In genomic region chr2:33583317-33583716, GRCm38 (mm10) we compare ENCODE assay signal across 10 mouse cellular contexts. TPM values are rescaled to one million over a fixed set of nuclear protein-coding genes. Genes with fewer than 3 reads are reported as not detected.
DNase-seq lines count a peak whose midpoint lies in the region; ATAC-seq and TF ChIP-seq lines count a peak whose summit lies in the region.
"Had no signal": no experiment of that assay in that cellular context is flagged by ENCODE, and none has a peak within 500 bp of the region (broad histone marks: within the 10 kb centered on the region; RNA-seq: fewer than 3 reads in every experiment).

No protein-coding gene starts in this region.

- H3K9me3 ChIP-seq in lung, postnatal 0 days (ENCODE audit: low read length) = no peaks in the 10 kb centered on the region
- H3K9me3 ChIP-seq in hindbrain, embryonic 14.5 days (ENCODE audit: control insufficient read depth, low read length) = no peaks in the 10 kb centered on the region
- H3K9me3 ChIP-seq in neural tube, embryonic 15.5 days (replicated peaks) = no peaks in the 10 kb centered on the region
- H3K9me3 ChIP-seq in forebrain, embryonic 11.5 days (ENCODE audit: control insufficient read depth, low read length) = no peaks in the 10 kb centered on the region

- no peak for TF ChIP-seq POLR2A in cerebellum, adult 2 months (IDR thresholded peaks at IDR 0.05; ENCODE audit: borderline replicate concordance, insufficient read depth, low read length)

- no peak for TF ChIP-seq EP300 in lung, postnatal 0 days (IDR thresholded peaks at IDR 0.05)

- peak; percentile 39; the same call in 1 of the 2 replicates for TF ChIP-seq CTCF in cerebellum, adult 2 months (IDR thresholded peaks at IDR 0.05; ENCODE audit: borderline replicate concordance, insufficient read depth, low read depth, low read length)
- peak; percentile 57 for TF ChIP-seq CTCF in lung, postnatal 0 days (IDR thresholded peaks at IDR 0.05)

- H3K36me3 ChIP-seq in lung, postnatal 0 days (ENCODE audit: insufficient read depth, low read length) = no peaks in the 10 kb centered on the region
- no peaks in the 10 kb centered on the region for H3K36me3 ChIP-seq in hindbrain, embryonic 14.5 days (replicated peaks; ENCODE audit: control insufficient read depth, insufficient read depth)
- H3K36me3 ChIP-seq in neural tube, embryonic 15.5 days = no peaks in the 10 kb centered on the region
- no peaks in the 10 kb centered on the region for H3K36me3 ChIP-seq in forebrain, embryonic 11.5 days (ENCODE audit: control insufficient read depth, insufficient read depth, low read length)

- no peak overlapping the region for H3K4me3 ChIP-seq in cerebellum, adult 2 months (replicated peaks; ENCODE audit: insufficient read depth, low read depth, low read length)
- no peak overlapping the region for H3K4me3 ChIP-seq in lung, postnatal 0 days (ENCODE audit: low read depth, low read length)
- H3K4me3 ChIP-seq in hindbrain, embryonic 14.5 days (replicated peaks; ENCODE audit: low read length) = no peak overlapping the region
- no peak overlapping the region for H3K4me3 ChIP-seq in neural tube, embryonic 15.5 days (replicated peaks)
- no peak overlapping the region for H3K4me3 ChIP-seq in forebrain, embryonic 11.5 days (ENCODE audit: low read depth, low read length)

- no peak overlapping the region for H3K9ac ChIP-seq in lung, postnatal 0 days (replicated peaks; ENCODE audit: low read depth)
- no peak overlapping the region for H3K9ac ChIP-seq in hindbrain, embryonic 14.5 days
- no peak overlapping the region for H3K9ac ChIP-seq in neural tube, embryonic 15.5 days (replicated peaks)
- no peak overlapping the region for H3K9ac ChIP-seq in forebrain, embryonic 11.5 days (ENCODE audit: low read length)

- no peak for ATAC-seq in lung, postnatal 0 days
- ATAC-seq in hindbrain, embryonic 14.5 days (ENCODE audit: low FRiP score) = no peak
- ATAC-seq in neural tube, embryonic 15.5 days (ENCODE audit: low FRiP score) = no peak
- ATAC-seq in forebrain, embryonic 11.5 days (replicated peaks; ENCODE audit: low FRiP score) = no peak

- no peak overlapping the region for H3K4me2 ChIP-seq in lung, postnatal 0 days (replicated peaks; ENCODE audit: low read depth, low read length)
- no peak overlapping the region for H3K4me2 ChIP-seq in hindbrain, embryonic 14.5 days (replicated peaks)
- H3K4me2 ChIP-seq in neural tube, embryonic 15.5 days = no peak overlapping the region
- no peak overlapping the region for H3K4me2 ChIP-seq in forebrain, embryonic 11.5 days (ENCODE audit: low read depth, low read length, severe bottlenecking)

- DNase-seq in cerebellum, adult 2 months = no peak
- no peak for DNase-seq in cerebellum, adult 11-12 months
- DNase-seq in lung, postnatal 0 days (ENCODE audit: low spot score) = peak; percentile 21
- DNase-seq in lung, postnatal 14 days = no peak
- DNase-seq in hindbrain, embryonic 14.5 days (ENCODE audit: low spot score) = no peak
- DNase-seq in forebrain, embryonic 11.5 days (ENCODE audit: low spot score) = no peak
- DNase-seq in layer of hippocampus, adult 9-11 months = no peak
- DNase-seq: adrenal gland, adult 8-10 months; heart, postnatal 10 days had no signal

- no peaks in the 10 kb centered on the region; the same call in 1 of the 2 replicates for H3K27me3 ChIP-seq in cerebellum, adult 2 months (ENCODE audit: control insufficient read depth, insufficient read depth, low read length)
- peaks cover 22% of the 10 kb centered on the region; the same call in 1 of the 2 replicates for H3K27me3 ChIP-seq in lung, postnatal 0 days (replicated peaks; ENCODE audit: insufficient read depth, low read length)
- H3K27me3 ChIP-seq in hindbrain, embryonic 14.5 days (ENCODE audit: control insufficient read depth, insufficient read depth, low read length) = peaks cover 69% of the 10 kb centered on the region
- peaks cover 74% of the 10 kb centered on the region for H3K27me3 ChIP-seq in neural tube, embryonic 15.5 days (replicated peaks)
- H3K27me3 ChIP-seq in forebrain, embryonic 11.5 days (ENCODE audit: control insufficient read depth, insufficient read depth, low read length) = peaks cover 94% of the 10 kb centered on the region

- 18% methylated on average over 4 of the region's 4 CpGs for WGBS in cerebellum, adult 2 months
- 20% methylated on average over 4 of the region's 4 CpGs for WGBS in lung, postnatal 0 days
- WGBS in hindbrain, embryonic 14.5 days = 12% methylated on average over 4 of the region's 4 CpGs
- WGBS in neural tube, embryonic 15.5 days = 10% methylated on average over 4 of the region's 4 CpGs
- 3% methylated on average over 4 of the region's 4 CpGs for WGBS in forebrain, embryonic 11.5 days

- no peak overlapping the region for H3K27ac ChIP-seq in cerebellum, adult 2 months (ENCODE audit: insufficient read depth, low read length)
- no peak overlapping the region for H3K27ac ChIP-seq in lung, postnatal 0 days (ENCODE audit: low read length)
- peak overlapping the region; percentile 68; the same call in 1 of the 2 replicates for H3K27ac ChIP-seq in hindbrain, embryonic 14.5 days
- H3K27ac ChIP-seq in neural tube, embryonic 15.5 days (replicated peaks) = peak overlapping the region; percentile 85
- H3K27ac ChIP-seq in forebrain, embryonic 11.5 days (ENCODE audit: low read depth, low read length) = no peak overlapping the region

- H3K4me1 ChIP-seq in cerebellum, adult 2 months (ENCODE audit: control insufficient read depth, insufficient read depth, low read length) = no peaks in the 10 kb centered on the region
- H3K4me1 ChIP-seq in lung, postnatal 0 days (ENCODE audit: insufficient read depth, low read depth, low read length) = no peaks in the 10 kb centered on the region
- H3K4me1 ChIP-seq in hindbrain, embryonic 14.5 days (replicated peaks; ENCODE audit: control insufficient read depth, insufficient read depth, low read length) = peaks cover 57% of the 10 kb centered on the region
- peaks cover 69% of the 10 kb centered on the region for H3K4me1 ChIP-seq in neural tube, embryonic 15.5 days
- peaks cover 45% of the 10 kb centered on the region for H3K4me1 ChIP-seq in forebrain, embryonic 11.5 days (replicated peaks; ENCODE audit: control insufficient read depth, insufficient read depth, low read length)

RNA-seq across cellular contexts. Expression of gene Lmx1b, which starts 57.0 kb away (rescaled TPM):
- polyA plus RNA-seq in cerebellum, adult 2 months (2012; rRNA removed) = 0.84 and 0.93 TPM in 2 replicates
- polyA plus RNA-seq in lung, postnatal 0 days (2015; fragmentation: Nextera tagmentation; extraction: Ambion mirVana) = not detected in 2 replicates
- 6.7 and 8.7 TPM in 2 replicates for polyA plus RNA-seq in hindbrain, embryonic 14.5 days (2014; fragmentation: Nextera tagmentation; extraction: Ambion mirVana)
- 7.9 and 8.5 TPM in 2 replicates for polyA plus RNA-seq in neural tube, embryonic 15.5 days (2015; fragmentation: Nextera tagmentation; extraction: Ambion mirVana)
- polyA plus RNA-seq in forebrain, embryonic 11.5 days (2014; fragmentation: Nextera tagmentation; extraction: Ambion mirVana) = 1.0 and 1.6 TPM in 2 replicates

Comparison
In these comparisons a context has a peak if more than half of its experiments do, and no peak if none do; other contexts are left out.
1. H3K27ac ChIP-seq: peak in hindbrain, embryonic 14.5 days (single experiment) and neural tube, embryonic 15.5 days (single experiment); none in cerebellum, adult 2 months (single experiment), lung, postnatal 0 days (single experiment) and forebrain, embryonic 11.5 days (single experiment).